Comparison of ENCODE assay signal across 8 mouse cellular contexts in genomic region chr3:145119002-145119358, GRCm38 (mm10). TPM values are rescaled to one million over a fixed set of nuclear protein-coding genes. Genes with fewer than 3 reads are reported as not detected.
DNase-seq lines count a peak whose midpoint lies in the region; ATAC-seq and TF ChIP-seq lines count a peak whose summit lies in the region.

No protein-coding gene starts in this region.

- ATAC-seq in kidney, postnatal 0 days (replicated peaks; ENCODE audit: low FRiP score, low read depth) = peak; percentile 9; the same call in 1 of the 2 replicates
- peak; percentile 60 for ATAC-seq in hindbrain, postnatal 0 days
- ATAC-seq in midbrain, postnatal 0 days (ENCODE audit: low FRiP score) = no peak
- ATAC-seq in granulocyte monocyte progenitor cell, adult 5-6 weeks (replicated peaks; ENCODE audit: poor library complexity, severe bottlenecking) = no peak

- H3K9me3 ChIP-seq in kidney, postnatal 0 days (replicated peaks; ENCODE audit: low read length) = no peaks in the 10 kb centered on the region
- H3K9me3 ChIP-seq in hindbrain, postnatal 0 days (ENCODE audit: low read length) = no peaks in the 10 kb centered on the region
- H3K9me3 ChIP-seq in midbrain, postnatal 0 days (ENCODE audit: low read length) = no peaks in the 10 kb centered on the region

- peak overlapping the region; percentile 78 for H3K4me2 ChIP-seq in kidney, postnatal 0 days (ENCODE audit: low read length)
- peak overlapping the region; percentile 92 for H3K4me2 ChIP-seq in hindbrain, postnatal 0 days (ENCODE audit: low read depth, low read length)
- H3K4me2 ChIP-seq in midbrain, postnatal 0 days (ENCODE audit: low read depth, low read length, poor library complexity, severe bottlenecking) = peak overlapping the region; percentile 73

- H3K4me3 ChIP-seq in kidney, postnatal 0 days (replicated peaks; ENCODE audit: low read depth, low read length) = peak overlapping the region; percentile 83
- peak overlapping the region; percentile 70 for H3K4me3 ChIP-seq in hindbrain, postnatal 0 days (ENCODE audit: low read length)
- peak overlapping the region; percentile 71 for H3K4me3 ChIP-seq in midbrain, postnatal 0 days (ENCODE audit: low read depth, low read length)

- peak; percentile 39 for DNase-seq in kidney, postnatal 0 days (ENCODE audit: low spot score)
- DNase-seq in kidney, adult 9 months = no peak
- DNase-seq in c-Kit-negative CD71-positive TER-119-positive erythroid progenitor cells, embryonic 14.5 days (ENCODE audit: low read depth, low spot score) = peak; percentile 26
- no peak for DNase-seq in hindbrain, postnatal 0 days (ENCODE audit: low spot score)
- DNase-seq in midbrain, postnatal 0 days (ENCODE audit: low spot score) = no peak
- no peak for DNase-seq in adrenal gland, postnatal 4 days (ENCODE audit: low spot score in 2 of 2)
- no peak for DNase-seq in cerebellum, adult 11 months

- H3K4me1 ChIP-seq in kidney, postnatal 0 days (replicated peaks; ENCODE audit: insufficient read depth, low read length) = peaks cover 9% of the 10 kb centered on the region; the same call in 1 of the 2 replicates
- H3K4me1 ChIP-seq in hindbrain, postnatal 0 days (ENCODE audit: insufficient read depth, low read length) = 0 out of 2 replicates have a peak, but pooled peaks cover 7% of the 10 kb centered on the region
- H3K4me1 ChIP-seq in midbrain, postnatal 0 days (ENCODE audit: insufficient read depth, low read length) = peaks cover 7% of the 10 kb centered on the region; the same call in 1 of the 2 replicates

- peak overlapping the region; percentile 91 for H3K9ac ChIP-seq in kidney, postnatal 0 days (ENCODE audit: low read depth, low read length)
- H3K9ac ChIP-seq in hindbrain, postnatal 0 days (replicated peaks; ENCODE audit: low read length) = peak overlapping the region; percentile 82
- peak overlapping the region; percentile 86 for H3K9ac ChIP-seq in midbrain, postnatal 0 days (replicated peaks; ENCODE audit: low read length, poor library complexity, severe bottlenecking)

- no peaks in the 10 kb centered on the region for H3K27me3 ChIP-seq in kidney, postnatal 0 days (ENCODE audit: insufficient read depth, low read length)
- no peaks in the 10 kb centered on the region for H3K27me3 ChIP-seq in hindbrain, postnatal 0 days (ENCODE audit: insufficient read depth, low read length)
- H3K27me3 ChIP-seq in midbrain, postnatal 0 days (ENCODE audit: insufficient read depth, low read length) = no peaks in the 10 kb centered on the region

- peak overlapping the region; percentile 99 for H3K27ac ChIP-seq in kidney, postnatal 0 days
- peak overlapping the region; percentile 99 for H3K27ac ChIP-seq in hindbrain, postnatal 0 days
- peak overlapping the region; percentile 99 for H3K27ac ChIP-seq in midbrain, postnatal 0 days (ENCODE audit: low read depth, low read length)

- no peak for TF ChIP-seq CTCF in kidney, postnatal 0 days (IDR thresholded peaks at IDR 0.05; ENCODE audit: low read depth)
- TF ChIP-seq CTCF in hindbrain, postnatal 0 days (IDR thresholded peaks at IDR 0.05; ENCODE audit: low read depth) = no peak
- TF ChIP-seq CTCF in midbrain, postnatal 0 days (IDR thresholded peaks at IDR 0.05) = no peak

- 2% methylated on average over 13 of the region's 14 CpGs for WGBS in kidney, postnatal 0 days
- WGBS in hindbrain, postnatal 0 days = 4% methylated on average over 14 of the region's 14 CpGs
- WGBS in midbrain, postnatal 0 days = 4% methylated on average over 13 of the region's 14 CpGs

- H3K36me3 ChIP-seq in kidney, postnatal 0 days (ENCODE audit: insufficient read depth, low read length) = no peaks in the 10 kb centered on the region
- H3K36me3 ChIP-seq in hindbrain, postnatal 0 days (ENCODE audit: insufficient read depth, low read length) = no peaks in the 10 kb centered on the region
- no peaks in the 10 kb centered on the region for H3K36me3 ChIP-seq in midbrain, postnatal 0 days (ENCODE audit: insufficient read depth, low read length)

RNA-seq across cellular contexts. Expression of gene Odf2l, which starts 0.6 kb away (rescaled TPM):
- polyA plus RNA-seq in kidney, postnatal 0 days (2015; fragmentation: Nextera tagmentation; extraction: Ambion mirVana) = 15.3 and 15.6 TPM in 2 replicates
- total RNA-seq in hindbrain, postnatal 0 days (2014; rRNA removed) = 6.0 and 7.8 TPM in 2 replicates
- 9.7 and 12.0 TPM in 2 replicates for polyA plus RNA-seq in hindbrain, postnatal 0 days (2015; fragmentation: Nextera tagmentation; extraction: Ambion mirVana)
- 10.6 TPM in 2 replicates for total RNA-seq in midbrain, postnatal 0 days (2014; rRNA removed)
- 8.1 and 9.4 TPM in 2 replicates for polyA plus RNA-seq in midbrain, postnatal 0 days (2015; fragmentation: Nextera tagmentation; extraction: Ambion mirVana)
- total RNA-seq in granulocyte monocyte progenitor cell, adult 5-6 weeks (2014; fragmentation: Nextera tagmentation) = 15.6 and 34.5 TPM in 2 replicates
- 28.5 and 43.0 TPM in 2 replicates for total RNA-seq in granulocyte monocyte progenitor cell, adult 5-6 weeks (2017)
- 10 to 100 TPM; 29.7 to 35.5 TPM for total RNA-seq in adrenal gland, postnatal 4 days (2021)

RNA-seq across cellular contexts. Expression of gene Clca2, which starts 19.7 kb away (rescaled TPM):
- 0.22 and 0.70 TPM in 2 replicates for polyA plus RNA-seq in kidney, postnatal 0 days (2015; fragmentation: Nextera tagmentation; extraction: Ambion mirVana)
- 0.36 TPM in 1 of 2 replicates, not detected in the other for total RNA-seq in hindbrain, postnatal 0 days (2014; rRNA removed)
- 0.04 TPM in 1 of 2 replicates, not detected in the other for polyA plus RNA-seq in hindbrain, postnatal 0 days (2015; fragmentation: Nextera tagmentation; extraction: Ambion mirVana)
- total RNA-seq in midbrain, postnatal 0 days (2014; rRNA removed) = 0.05 TPM in 1 of 2 replicates, not detected in the other
- polyA plus RNA-seq in midbrain, postnatal 0 days (2015; fragmentation: Nextera tagmentation; extraction: Ambion mirVana) = 0.04 and 0.05 TPM in 2 replicates
- total RNA-seq in granulocyte monocyte progenitor cell, adult 5-6 weeks (2014; fragmentation: Nextera tagmentation) = not detected in 2 replicates
- total RNA-seq in granulocyte monocyte progenitor cell, adult 5-6 weeks (2017) = not detected in 2 replicates
- under 1 TPM in 1 of 2 experiments, not detected in 1; 0.08 TPM for total RNA-seq in adrenal gland, postnatal 4 days (2021)

Comparison
In these comparisons a context has a peak if more than half of its experiments do, and no peak if none do; other contexts are left out.
1. DNase-seq: peak in kidney, postnatal 0 days (single experiment) and c-Kit-negative CD71-positive TER-119-positive erythroid progenitor cells, embryonic 14.5 days (single experiment); none in kidney, adult 9 months (single experiment), hindbrain, postnatal 0 days (single experiment), midbrain, postnatal 0 days (single experiment), adrenal gland, postnatal 4 days (0 of 2) and cerebellum, adult 11 months (single experiment).
2. ATAC-seq: peak in kidney, postnatal 0 days (single experiment) and hindbrain, postnatal 0 days (single experiment); none in midbrain, postnatal 0 days (single experiment) and granulocyte monocyte progenitor cell, adult 5-6 weeks (single experiment).
3. Peak in every context shown above with its lines, with median percentiles within 50 percentile points of each other: H3K27ac ChIP-seq, H3K4me2 ChIP-seq, H3K4me3 ChIP-seq and H3K9ac ChIP-seq.